Mouse (Mus musculus) intestine, postnatal 0 days (tissue): ENCODE results near the gene Ctnna2. TPM values are rescaled to one million over a fixed set of nuclear protein-coding genes. Genes with fewer than 3 reads are reported as not detected.

ENCODE experiments used
- ATAC-seq: fragments of 200-750 bp; cut with Nextera tagmentation; 2 replicates; pipeline ENCODE4 v1.8.0; 2017; ENCODE audit warnings: mild to moderate bottlenecking, moderate TSS enrichment, moderate library complexity
- H3K27ac ChIP-seq: fragments of 300-500 bp; sonication (generic); 2 replicates; pipeline ENCODE4 v1.5.1; 2014; ENCODE audit warnings: mild to moderate bottlenecking, low read depth, low read length, moderate library complexity
- H3K27me3 ChIP-seq: fragments of 300-500 bp; sonication (generic); replicated peaks from 2 replicates; pipeline ENCODE4 v1.6.1; 2014; ENCODE audit warnings: low read length, mixed read lengths; ENCODE audit not compliant: control insufficient read depth, insufficient read depth
- H3K36me3 ChIP-seq: fragments of 300-500 bp; sonication (generic); 2 replicates; pipeline ENCODE4 v1.6.1; 2014; ENCODE audit warnings: mild to moderate bottlenecking, moderate library complexity; ENCODE audit not compliant: control insufficient read depth, insufficient read depth
- H3K4me1 ChIP-seq: fragments of 300-500 bp; sonication (generic); replicated peaks from 2 replicates; pipeline ENCODE4 v1.6.1; 2014; ENCODE audit warnings: antibody characterized with exemption, low read length, mixed read lengths; ENCODE audit not compliant: control insufficient read depth, insufficient read depth
- H3K4me2 ChIP-seq: fragments of 300-500 bp; sonication (generic); replicated peaks from 2 replicates; pipeline ENCODE4 v1.6.1; 2014; ENCODE audit warnings: low read depth, mild to moderate bottlenecking, moderate library complexity
- H3K4me3 ChIP-seq: fragments of 300-500 bp; sonication (generic); 2 replicates; pipeline ENCODE4 v1.5.1; 2014; ENCODE audit warnings: low read depth, low read length
- H3K9ac ChIP-seq: fragments of 300-500 bp; sonication (generic); 2 replicates; pipeline ENCODE4 v1.6.1; 2014; ENCODE audit warnings: mild to moderate bottlenecking, low read depth, low read length
- H3K9me3 ChIP-seq: fragments of 300-500 bp; sonication (generic); 2 replicates; pipeline ENCODE4 v1.6.1; 2016; ENCODE audit warnings: mixed run types; ENCODE audit not compliant: control insufficient read depth
- CTCF ChIP-seq: sonication (generic); IDR thresholded peaks from 2 replicates; pipeline ENCODE4 v1.5.1; 2016; ENCODE audit warnings: low read depth, mild to moderate bottlenecking, control low read depth, antibody characterized with exemption, moderate library complexity
- WGBS: fragments of 180-500 bp; shearing (Covaris S2); extraction: QIAGEN DNeasy Blood & Tissue Kit; methylation state at CpG from one replicate; pipeline ENCODE4 v1.1.7; 2014; 5-methylcytosine and 5-hydroxymethylcytosine counted together
- polyA plus RNA-seq: library from polyadenylated mRNA; unstranded; fragments of >200 nt; fragmentation: Nextera tagmentation; extraction: Ambion mirVana; gene quantifications from 2 replicates; pipeline ENCODE4 v1.2.1, GENCODE M21; 2015

Ctnna2 gene
- polyA plus RNA-seq, 1 experiment from 2014 or later, result 2.3 TPM

- TF ChIP-seq CTCF, result no peak
- H3K4me1 ChIP-seq, result no peaks in the 10 kb centered on the region
- no peaks in the 10 kb centered on the region for H3K9me3 ChIP-seq
- WGBS, result 75% methylated on average over 10 of the region's 10 CpGs
- no peak overlapping the region for H3K4me2 ChIP-seq
- H3K27me3 ChIP-seq, result no peaks in the 10 kb centered on the region
- H3K27ac ChIP-seq, result no peak overlapping the region
- no peak overlapping the region for H3K9ac ChIP-seq
- no peak overlapping the region for H3K4me3 ChIP-seq
- H3K36me3 ChIP-seq, result no peaks in the 10 kb centered on the region
- no peak for ATAC-seq
Observed at GRCm38 (mm10) chr6:77109095-77109945, 870.2 kb downstream of the Ctnna2 start.

GRCm38 (mm10) chr6:77101047-77101446 lies 878.5 kb downstream of the Ctnna2 start:
- Histone ChIP-seq H3K4me1 (no peaks in the 10 kb centered on the region), H3K36me3 (no peaks in the 10 kb centered on the region), H3K9me3 (no peaks in the 10 kb centered on the region), H3K27ac (no peak overlapping the region), H3K4me2 (no peak overlapping the region), H3K4me3 (no peak overlapping the region), H3K27me3 (no peaks in the 10 kb centered on the region), H3K9ac (no peak overlapping the region)
- WGBS, result 39% methylated on average over 1 of the region's 1 CpGs
- TF ChIP-seq CTCF, result no peak
- no peak for ATAC-seq

- H3K36me3 ChIP-seq, result no peaks in the 10 kb centered on the region
- ATAC-seq, result no peak
- 74% methylated on average over 1 of the region's 1 CpGs for WGBS
- H3K9ac ChIP-seq, result no peak overlapping the region
- no peaks in the 10 kb centered on the region for H3K4me1 ChIP-seq
- no peaks in the 10 kb centered on the region for H3K27me3 ChIP-seq
- no peaks in the 10 kb centered on the region for H3K9me3 ChIP-seq
- H3K4me2 ChIP-seq, result no peak overlapping the region
- H3K27ac ChIP-seq, result no peak overlapping the region
- no peak overlapping the region for H3K4me3 ChIP-seq
- no peak for TF ChIP-seq CTCF
Observed at GRCm38 (mm10) chr6:77098540-77098939, 881.0 kb downstream of the Ctnna2 start.

- no peak for TF ChIP-seq CTCF
- Histone ChIP-seq H3K9me3 (no peaks in the 10 kb centered on the region), H3K9ac (no peak overlapping the region), H3K4me1 (no peaks in the 10 kb centered on the region), H3K4me3 (no peak overlapping the region), H3K36me3 (no peaks in the 10 kb centered on the region), H3K27me3 (no peaks in the 10 kb centered on the region), H3K4me2 (no peak overlapping the region), H3K27ac (no peak overlapping the region)
- no peak for ATAC-seq
- WGBS, result 70% methylated on average over 14 of the region's 14 CpGs
Observed at GRCm38 (mm10) chr6:77075396-77076376, 903.8 kb downstream of the Ctnna2 start.

GRCm38 (mm10) chr6:77069595-77069994 lies 909.9 kb downstream of the Ctnna2 start:
- H3K36me3 ChIP-seq, result no peaks in the 10 kb centered on the region
- ATAC-seq, result no peak
- no peak overlapping the region for H3K9ac ChIP-seq
- no peaks in the 10 kb centered on the region for H3K9me3 ChIP-seq
- TF ChIP-seq CTCF, result no peak
- 83% methylated on average over 3 of the region's 3 CpGs for WGBS
- no peak overlapping the region for H3K4me2 ChIP-seq
- no peak overlapping the region for H3K27ac ChIP-seq
- no peaks in the 10 kb centered on the region for H3K4me1 ChIP-seq
- no peak overlapping the region for H3K4me3 ChIP-seq
- H3K27me3 ChIP-seq, result no peaks in the 10 kb centered on the region

GRCm38 (mm10) chr6:77050690-77051089 lies 928.8 kb downstream of the Ctnna2 start:
- Histone ChIP-seq H3K27me3 (no peaks in the 10 kb centered on the region), H3K4me2 (no peak overlapping the region), H3K4me1 (no peaks in the 10 kb centered on the region), H3K9ac (no peak overlapping the region), H3K36me3 (no peaks in the 10 kb centered on the region), H3K27ac (no peak overlapping the region), H3K9me3 (no peaks in the 10 kb centered on the region), H3K4me3 (no peak overlapping the region)
- ATAC-seq, result no peak
- TF ChIP-seq CTCF, result no peak
- WGBS, result 24% methylated on average over 3 of the region's 3 CpGs
